Mouse (Mus musculus) ES-E14 (cell line): Measurements from ENCODE around the gene Kalrn. TPM values are rescaled to one million over a fixed set of nuclear protein-coding genes. Genes with fewer than 3 reads are reported as not detected.

Source experiments
- DNase-seq: peaks from one replicate; pipeline ENCODE4 v3.0.0-alpha.2; 2013; ENCODE audit warnings: low read depth, low spot score
- H3K27ac ChIP-seq: 2 replicates; pipeline ENCODE4 v1.5.1; 2012; ENCODE audit warnings: low read depth, mild to moderate bottlenecking, low read length, moderate library complexity, mixed read lengths; ENCODE audit not compliant: poor library complexity, insufficient read depth, severe bottlenecking
- H3K36me3 ChIP-seq: 2 replicates; pipeline ENCODE4 v1.6.1; 2012; ENCODE audit warnings: mild to moderate bottlenecking, low read length, moderate library complexity, mixed read lengths; ENCODE audit not compliant: control insufficient read depth, poor library complexity, insufficient read depth, severe bottlenecking
- H3K4me1 ChIP-seq, 2 experiments: fragments of 150-350 bp in 1 of 2; sonication (generic) in 1 of 2; 2 replicates each; pipeline ENCODE4 v1.6.1; 2012; ENCODE audit warnings: low read length in 2 of 2, mild to moderate bottlenecking in 1 of 2, mixed read lengths in 1 of 2; ENCODE audit not compliant: control insufficient read depth in 2 of 2, insufficient read depth in 2 of 2, poor library complexity in 1 of 2
- H3K4me3 ChIP-seq, 2 experiments: fragments of 150-350 bp in 1 of 2; sonication (generic) in 1 of 2; 2 replicates each; pipeline ENCODE4 v1.5.1; 2012; ENCODE audit warnings: low read length in 2 of 2, low read depth in 1 of 2, mild to moderate bottlenecking in 1 of 2, mixed read lengths in 1 of 2; ENCODE audit not compliant: insufficient read depth in 1 of 2, poor library complexity in 1 of 2, severe bottlenecking in 1 of 2
- H3K9ac ChIP-seq: 2 replicates; pipeline ENCODE4 v1.6.1; 2012; ENCODE audit warnings: low read depth, mild to moderate bottlenecking, low read length, mixed read lengths; ENCODE audit not compliant: poor library complexity, insufficient read depth, severe bottlenecking
- H3K9me3 ChIP-seq: fragments of 150-350 bp; sonication (generic); 2 replicates; pipeline ENCODE4 v1.6.1; 2012; ENCODE audit warnings: low read depth, mild to moderate bottlenecking, low read length; ENCODE audit not compliant: control insufficient read depth, insufficient read depth
- CHD2 ChIP-seq: IDR thresholded peaks from 2 replicates; pipeline ENCODE4 v1.6.1; 2014; ENCODE audit warnings: mild to moderate bottlenecking, low read depth, low read length, inconsistent platforms
- HCFC1 ChIP-seq: IDR thresholded peaks from 2 replicates; pipeline ENCODE4 v1.6.1; 2012; ENCODE audit warnings: low read length, inconsistent platforms, borderline replicate concordance; ENCODE audit not compliant: insufficient read depth
- MAFK ChIP-seq: IDR thresholded peaks from 2 replicates; pipeline ENCODE4 v1.6.1; 2014; ENCODE audit warnings: mild to moderate bottlenecking, low read depth, low read length, inconsistent platforms; ENCODE audit not compliant: insufficient read depth
- ZC3H11A ChIP-seq: IDR thresholded peaks from 2 replicates; pipeline ENCODE4 v1.6.1; 2012; ENCODE audit warnings: low read depth, mild to moderate bottlenecking, inconsistent platforms, low read length, borderline replicate concordance
- ZNF384 ChIP-seq: IDR thresholded peaks from 2 replicates; pipeline ENCODE4 v1.6.1; 2012; ENCODE audit warnings: low read depth, low read length, inconsistent platforms
- in situ Hi-C, 2 experiments: fragments of 600-800 bp; cut with MboI; formaldehyde crosslinking; loops; one replicate each; pipeline ENCODE4 v1.15.1; 2025; ENCODE audit warnings: low sequenced_read_pairs in 2 of 2, inconsistent platforms in 1 of 2; ENCODE audit not compliant: unreplicated experiment in 2 of 2
- total RNA-seq: library from RNA; depleted of rRNA; stranded (reverse); fragments of 300-350 nt; gene quantifications from 2 replicates; pipeline ENCODE4 v1.2.3, GENCODE M21; 2012

Kalrn gene
- total RNA-seq, 1 experiment, result 15.7 TPM

DNA sequence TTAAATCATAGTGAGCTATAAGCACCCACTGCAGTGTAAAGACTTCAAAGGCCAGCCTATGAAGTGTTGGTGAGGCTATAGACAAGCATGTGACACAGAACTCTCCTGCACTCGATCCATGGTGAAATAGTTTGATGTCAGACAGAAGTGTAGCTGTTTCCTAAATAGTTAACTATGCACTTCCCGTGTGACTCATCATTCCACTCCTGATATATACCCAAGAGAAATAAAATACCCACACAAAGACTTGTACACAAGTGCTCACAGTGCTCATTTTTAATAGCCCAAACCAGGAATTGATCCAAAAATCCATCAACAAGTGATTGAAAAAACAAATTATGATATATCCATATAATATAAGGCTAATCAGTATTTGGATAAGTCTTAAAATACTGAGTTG, 19.4 kb upstream of the Kalrn start:
- in situ Hi-C loops, result no loop called here
- Histone ChIP-seq H3K27ac (no peak overlapping the region), H3K9ac (no peak overlapping the region), H3K36me3 (no peaks in the 10 kb centered on the region), H3K4me1 (no peaks in the 10 kb centered on the region), H3K9me3 (no peaks in the 10 kb centered on the region), H3K4me3 (no peak overlapping the region)
- DNase-seq, result no peak
- TF ChIP-seq ZC3H11A, result no peak
- TF ChIP-seq MAFK, result no peak
- no peak for TF ChIP-seq CHD2
- no peak for TF ChIP-seq HCFC1
- TF ChIP-seq ZNF384, result no peak

- no peaks in the 10 kb centered on the region for H3K36me3 ChIP-seq
- H3K9me3 ChIP-seq, result no peaks in the 10 kb centered on the region
- no peak overlapping the region for H3K9ac ChIP-seq
- DNase-seq, result no peak
- H3K27ac ChIP-seq, result no peak overlapping the region
- H3K4me1 ChIP-seq, result no peaks in the 10 kb centered on the region
- in situ Hi-C loops, result no loop called here
- H3K4me3 ChIP-seq, result no peak overlapping the region
- TF ChIP-seq HCFC1, result no peak
- TF ChIP-seq ZC3H11A, result no peak
- no peak for TF ChIP-seq MAFK
- TF ChIP-seq ZNF384, result no peak
- TF ChIP-seq CHD2, result no peak
These were observed 18.6 kb upstream of the Kalrn start for GRCm38 (mm10) chr16:34591934-34592333.

- Histone ChIP-seq H3K4me1 (no peaks in the 10 kb centered on the region), H3K27ac (no peak overlapping the region), H3K9me3 (no peaks in the 10 kb centered on the region), H3K9ac (no peak overlapping the region), H3K4me3 (no peak overlapping the region), H3K36me3 (no peaks in the 10 kb centered on the region)
- TF ChIP-seq ZC3H11A (no peak), CHD2 (no peak), HCFC1 (no peak), MAFK (no peak), ZNF384 (no peak)
- no peak for DNase-seq
- in situ Hi-C loops, result no loop called here
These were observed 6.5 kb upstream of the Kalrn start for GRCm38 (mm10) chr16:34579671-34580326.

- peak; percentile 13 for DNase-seq
- no peak for TF ChIP-seq ZC3H11A
- TF ChIP-seq MAFK, result no peak
- in situ Hi-C loops, result no loop called here
- Histone ChIP-seq H3K4me1 (no peaks in the 10 kb centered on the region; a peak in 1 of 4 replicates), H3K4me3 (peak overlapping the region; percentile 73 to 76), H3K27ac (no peak overlapping the region), H3K36me3 (no peaks in the 10 kb centered on the region), H3K9ac (peak overlapping the region; percentile 64), H3K9me3 (no peaks in the 10 kb centered on the region)
These were observed 642 bp upstream of the Kalrn start for GRCm38 (mm10) chr16:34573856-34574491.
